Mouse (Mus musculus) heart, postnatal 0 days (tissue): Measurements from ENCODE around the gene Cdh13.

ENCODE experiments used
- CTCF ChIP-seq: IDR thresholded peaks from 2 replicates; pipeline ENCODE4 v1.5.1; 2016; ENCODE audit warnings: antibody characterized with exemption, control low read depth, low read depth
- EP300 ChIP-seq: IDR thresholded peaks from 2 replicates; pipeline ENCODE4 v1.6.1; 2016; ENCODE audit warnings: antibody characterized with exemption, low read depth

- TF ChIP-seq CTCF (no peak), EP300 (no peak)
Measured at GRCm38 (mm10) chr8:119208567-119208966, 925.0 kb downstream of the Cdh13 start.
